Mouse (Mus musculus): ENCODE measurements around the gene Cdkal1.

GRCm38 (mm10) chr13:29640186-29640585 is 215.3 kb downstream of the Cdkal1 start:
- TF ChIP-seq CTCF (conservative IDR thresholded peaks at IDR 0.05; ENCODE audit: low read length) (no peak), NANOG (IDR thresholded peaks at IDR 0.05; ENCODE audit: borderline replicate concordance, low read length) (no peak)

Data from E14TG2a.4 (cell line).